Mouse (Mus musculus) erythroid progenitor cell, adult 5-6 weeks (primary cell): Measurements from ENCODE around the gene Atf7ip. TPM values are rescaled to one million over a fixed set of nuclear protein-coding genes. Genes with fewer than 3 reads are reported as not detected.

ENCODE experiments used
- total RNA-seq, 2 experiments: library from RNA; stranded (forward) in 1 of 2; stranded (reverse) in 1 of 2; fragments of 150-400 nt in 1 of 2; fragments of 186-747, 209-891 nt in 1 of 2; gene quantifications; 2 replicates each; pipeline versions ENCODE4 v1.2.3 to v1.2.4; 2015 to 2017; ENCODE audit warnings: low replicate concordance in 2 of 2

The Atf7ip gene
- total RNA-seq, 2 experiments from 2014 or later: 260 to 311 TPM

Other genes starting within 250 kb of the Atf7ip start
- not detected in 2 replicates for gene Gm8994, start 178.6 kb upstream of the Atf7ip start, total RNA-seq (2015; ENCODE audit: low replicate concordance)
- not detected in 2 replicates for gene Gm8994, start 178.6 kb upstream of the Atf7ip start, total RNA-seq (2017; ENCODE audit: low replicate concordance)
- not detected in 2 replicates for gene E330021D16Rik, start 90.6 kb upstream of the Atf7ip start, total RNA-seq (2015; ENCODE audit: low replicate concordance)
- gene E330021D16Rik, start 90.6 kb upstream of the Atf7ip start, total RNA-seq (2017; ENCODE audit: low replicate concordance): not detected in 2 replicates
- gene Plbd1, start 155.8 kb downstream of the Atf7ip start, total RNA-seq (2015; ENCODE audit: low replicate concordance): 31.0 and 37.7 TPM in 2 replicates
- gene Plbd1, start 155.8 kb downstream of the Atf7ip start, total RNA-seq (2017; ENCODE audit: low replicate concordance): 17.2 and 24.4 TPM in 2 replicates